Mouse (Mus musculus): ENCODE results near the gene Gm4353.
A peak's percentile ranks its signal among the peaks of the same experiment; 100 is the strongest.

The Gm4353 gene

DNA sequence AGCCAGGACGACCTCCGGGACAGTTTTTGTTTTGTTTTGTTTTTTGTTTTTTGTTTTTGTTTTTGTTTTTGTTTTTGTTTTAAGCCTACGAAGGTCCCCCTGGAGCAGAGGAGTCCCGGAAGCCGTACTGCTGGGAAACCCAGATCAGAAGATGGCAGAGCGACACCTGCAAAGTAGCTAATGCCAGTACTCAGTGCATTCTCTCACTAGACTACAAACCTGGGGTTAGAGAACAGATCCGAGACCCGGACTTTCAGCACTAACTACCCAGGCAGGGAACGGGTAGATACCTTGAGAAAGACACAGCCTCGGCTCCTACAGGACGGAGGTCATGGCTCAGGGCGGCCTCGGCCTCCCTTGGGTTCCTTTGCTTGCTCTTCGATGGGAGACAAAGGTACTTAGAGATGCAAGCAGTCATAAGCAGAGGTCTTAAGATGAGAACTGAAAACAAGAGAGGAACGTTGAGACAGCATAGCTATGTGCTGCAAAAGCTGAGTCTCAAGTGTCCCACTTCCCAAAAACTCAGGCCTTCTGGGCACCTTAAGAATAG lies 43.9 kb downstream of the Gm4353 start:
- DNase-seq (ENCODE audit: low spot score), result no peak

DNA sequence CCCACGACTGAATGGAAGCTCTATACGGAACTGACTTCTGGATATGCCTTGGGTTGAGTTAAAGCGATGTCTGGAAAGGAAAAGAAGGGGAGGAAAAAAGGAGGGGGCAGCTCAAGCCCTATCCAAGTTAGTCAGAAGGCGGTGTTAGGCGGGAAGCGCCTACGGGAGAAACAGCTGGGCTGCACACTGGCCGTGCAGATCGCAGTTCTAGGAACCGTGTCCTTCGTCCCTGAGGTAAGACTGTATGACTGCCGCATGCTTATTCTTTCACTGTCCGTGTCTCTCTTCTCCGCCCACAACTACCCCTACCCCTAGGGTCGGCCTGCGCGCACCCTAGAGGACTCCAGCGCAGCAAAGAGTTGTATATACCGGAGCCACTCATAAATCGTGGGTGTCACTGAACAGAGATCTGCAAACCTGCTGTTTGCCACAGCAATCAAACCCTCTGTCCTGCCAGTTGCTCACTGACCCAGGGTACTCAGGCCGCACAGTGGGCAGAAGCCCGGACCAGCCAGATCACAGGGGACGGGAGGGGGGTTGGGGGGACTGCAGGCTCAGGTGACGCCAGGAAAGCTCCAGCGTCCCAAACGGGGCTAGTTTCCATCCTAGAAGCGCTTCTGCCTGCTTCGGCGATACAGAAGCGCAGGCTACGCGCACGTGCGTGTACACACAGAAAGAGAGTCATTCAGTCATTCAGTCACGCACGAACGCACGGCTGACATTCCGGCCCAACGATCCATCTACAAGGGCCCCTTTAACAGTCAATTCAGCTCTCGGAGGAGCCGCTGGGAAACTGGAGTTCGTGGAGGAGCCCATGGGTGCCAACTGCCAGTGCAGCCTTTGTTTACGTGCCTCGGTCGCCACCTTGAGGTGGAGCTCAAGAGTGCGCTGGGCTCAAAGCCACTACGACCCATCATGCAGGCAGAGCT lies 44.6 kb downstream of the Gm4353 start:
- DNase-seq (ENCODE audit: low spot score), result peak; percentile 25

DNA sequence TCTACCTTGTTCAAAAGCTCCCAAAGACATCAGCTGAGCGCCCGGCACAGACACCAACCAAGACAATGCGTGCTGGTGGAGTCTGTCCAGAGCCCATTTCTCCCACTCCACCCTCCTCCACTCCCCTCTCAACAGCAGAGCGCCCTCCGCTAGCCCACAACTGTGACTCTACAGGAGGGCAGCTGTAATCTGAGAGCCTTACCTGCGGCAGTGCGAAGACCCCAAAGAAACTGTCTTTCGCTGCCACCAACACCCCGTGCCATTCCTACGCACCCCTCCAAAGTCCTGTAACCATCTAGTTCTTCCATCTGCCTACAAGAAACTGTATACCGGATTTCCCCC lies 45.3 kb downstream of the Gm4353 start, which contains the start of gene 1110004F10Rik:
Gene 1110004F10Rik (plus strand): TSS at position 202 of the 342 bp plus-strand sequence.
- no peak for DNase-seq (ENCODE audit: low spot score)

DNA sequence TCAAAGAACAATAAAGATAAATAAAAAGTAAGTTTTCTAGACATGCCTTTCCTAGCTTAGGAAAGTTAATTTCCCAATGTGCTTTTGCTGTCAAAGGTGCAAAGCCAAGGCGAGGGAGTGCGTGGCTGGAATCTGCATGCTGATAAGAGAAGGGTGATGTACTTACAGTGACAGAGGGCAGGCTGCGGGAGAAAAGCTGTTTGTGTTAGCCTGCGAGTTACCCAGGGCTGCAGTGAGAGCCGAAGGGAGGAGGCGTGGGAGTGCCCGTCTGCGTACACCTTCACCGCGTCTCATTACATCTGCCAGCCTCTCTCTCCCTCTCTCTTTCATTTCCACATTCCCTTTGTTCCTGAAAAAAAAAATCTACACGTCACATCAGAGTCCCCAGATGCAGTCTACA lies 45.9 kb downstream of the Gm4353 start, which contains the start of gene Sox6:
Gene Sox6 (minus strand): TSS at position 286 of the 400 bp plus-strand sequence.
- DNase-seq (ENCODE audit: low spot score), result no peak

DNA sequence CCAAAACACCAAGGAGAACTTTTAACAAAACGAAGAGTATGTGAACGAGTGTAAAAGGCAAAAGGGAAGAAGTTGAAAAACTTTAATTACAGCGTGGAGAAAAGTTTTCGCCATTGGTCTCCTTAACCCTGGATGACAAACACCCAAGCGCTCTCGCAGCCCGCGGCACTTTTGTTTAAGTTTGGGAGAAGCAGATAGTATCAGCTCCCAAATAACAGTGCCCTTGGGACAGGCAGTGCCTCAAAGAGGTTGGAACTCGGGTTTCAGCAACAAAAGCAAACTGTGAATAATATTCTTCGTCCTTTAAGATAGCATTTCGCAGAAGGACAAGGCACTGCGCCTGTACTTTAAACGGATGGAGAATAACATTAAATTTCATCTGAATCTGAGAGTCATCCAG lies 46.4 kb downstream of the Gm4353 start:
- DNase-seq (ENCODE audit: low spot score), result no peak

DNA sequence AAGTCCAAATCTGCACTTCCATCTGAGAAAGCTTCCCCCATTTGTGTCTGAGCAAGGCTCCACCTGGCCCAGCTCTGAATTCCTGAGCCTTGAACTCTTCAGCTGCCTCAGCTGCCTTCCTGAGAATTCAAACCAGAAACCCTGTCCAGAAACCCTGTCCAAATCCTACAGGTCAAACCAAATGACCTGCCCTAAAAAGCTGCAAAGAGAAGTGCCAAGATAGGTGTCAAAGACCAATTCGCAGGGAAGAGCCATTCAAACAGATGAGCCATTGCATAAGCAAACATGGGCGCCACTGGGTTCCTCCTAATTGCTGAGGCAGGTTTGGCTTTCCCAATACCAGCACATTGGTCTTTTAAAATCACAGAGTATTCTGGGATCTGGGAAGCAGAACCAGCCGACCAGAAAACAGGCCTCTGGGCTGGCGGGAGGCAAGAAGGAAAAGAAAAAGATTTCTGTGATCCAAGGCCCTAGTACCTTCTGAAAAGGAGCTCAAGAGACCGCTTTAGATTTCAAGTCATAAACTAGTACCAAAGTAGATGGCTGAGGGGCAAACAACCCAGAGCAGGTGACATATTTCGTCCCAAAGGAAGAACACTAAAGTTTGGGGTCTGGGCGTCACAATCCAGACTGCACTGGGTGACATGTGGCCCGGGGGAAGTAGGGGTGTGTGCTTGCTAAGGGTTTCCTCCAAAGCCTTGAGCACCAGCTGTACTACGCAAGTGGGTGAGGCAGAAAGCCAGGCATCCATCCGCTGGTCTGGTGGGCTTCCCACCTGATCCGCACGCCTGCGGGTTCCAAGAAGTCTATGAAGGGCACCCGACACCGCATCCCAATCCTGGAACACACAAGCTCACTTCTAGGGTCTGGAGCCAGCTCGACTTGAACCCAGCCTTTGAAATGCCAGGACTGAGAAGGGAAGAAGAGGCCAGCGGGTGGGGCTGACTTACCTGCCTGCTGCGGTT lies 47.6 kb downstream of the Gm4353 start:
- DNase-seq (ENCODE audit: low spot score), result no peak

DNA sequence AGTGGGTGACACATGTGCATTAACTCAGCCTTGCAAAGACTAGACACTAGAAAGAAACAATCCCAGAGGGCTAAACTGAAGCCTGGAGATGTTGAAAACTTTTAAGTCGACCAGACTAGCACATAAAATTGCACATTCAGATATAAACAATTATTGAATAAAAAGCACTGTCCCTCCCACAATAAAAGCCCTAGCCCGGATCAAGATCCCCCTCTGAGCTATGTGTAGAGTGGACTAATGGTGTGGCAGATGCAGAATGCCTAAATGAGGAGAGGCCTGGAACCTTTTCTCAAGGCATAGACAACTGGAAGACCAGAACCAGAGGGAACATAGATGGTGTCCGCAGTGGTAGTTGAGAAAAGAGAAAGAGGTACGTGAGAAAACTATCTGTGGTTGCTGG lies 48.9 kb downstream of the Gm4353 start:
- no peak for DNase-seq (ENCODE audit: low spot score)

DNA sequence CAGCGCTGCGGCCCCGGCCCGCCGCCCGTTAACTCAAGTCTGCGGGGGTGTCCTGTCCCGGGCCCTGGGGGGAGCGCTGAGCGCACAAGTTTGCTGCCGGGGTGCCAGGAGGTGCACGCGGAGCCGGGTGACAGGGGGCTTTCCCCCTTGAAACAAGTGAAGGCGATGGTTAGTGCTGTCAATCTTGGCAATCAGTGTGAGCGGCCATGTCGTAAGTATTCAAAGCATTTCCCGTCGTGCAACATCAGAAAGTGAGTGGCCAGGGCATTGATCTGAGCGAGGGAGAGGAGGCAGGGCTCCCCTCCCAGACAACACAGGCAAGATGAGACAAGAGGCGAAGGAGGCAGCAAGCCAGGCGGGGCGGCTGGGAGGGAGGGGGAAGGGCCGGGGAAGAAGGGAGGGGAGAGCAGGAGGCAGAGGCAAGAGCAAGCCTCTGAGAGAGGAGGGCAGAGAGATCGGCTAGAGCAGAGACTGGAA lies 50.1 kb downstream of the Gm4353 start:
- DNase-seq (ENCODE audit: low spot score), result no peak

DNA sequence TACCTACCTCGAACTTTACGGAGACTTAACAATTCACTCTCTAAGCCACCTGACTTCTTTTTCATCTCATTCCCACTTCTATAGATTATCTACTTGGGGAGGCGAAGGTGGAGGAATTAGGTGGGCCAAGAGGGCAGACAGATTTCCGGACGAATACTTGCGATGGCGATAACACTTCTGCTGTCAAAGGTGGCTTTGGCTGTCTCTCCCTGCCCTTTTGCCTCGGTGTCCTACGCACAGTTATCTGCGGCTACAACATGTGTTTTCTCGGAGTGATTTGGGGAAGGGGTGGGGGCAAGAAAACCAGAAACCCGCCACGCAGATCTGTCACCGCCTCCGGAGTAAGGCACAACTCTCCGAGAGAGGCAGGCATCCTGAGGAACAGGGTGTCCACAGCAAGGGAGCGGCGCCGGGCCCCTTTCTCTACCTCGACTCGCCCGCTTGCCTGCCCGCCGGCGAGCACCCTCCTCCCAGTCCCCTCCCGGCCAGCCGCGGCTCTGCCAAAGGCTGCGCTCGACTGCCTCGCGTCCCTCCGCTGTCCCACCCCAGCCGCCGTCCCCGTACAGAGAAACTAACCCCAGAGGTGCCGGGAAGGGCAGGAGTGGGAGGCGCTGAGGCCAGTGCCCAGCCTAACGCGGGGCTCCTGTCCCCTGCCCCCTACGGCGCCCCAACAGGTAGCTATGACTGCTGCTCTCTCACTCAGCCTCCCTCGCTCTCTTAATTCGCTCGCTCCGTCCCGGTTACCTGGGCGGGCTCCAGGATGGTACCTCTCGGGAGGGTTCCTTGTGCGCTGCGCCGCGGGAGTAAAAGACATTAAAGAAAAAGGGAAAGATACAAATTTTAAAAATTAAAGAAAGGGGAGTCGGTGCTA lies 50.8 kb downstream of the Gm4353 start:
- DNase-seq (ENCODE audit: low spot score), result no peak

All from MN1 (cell line).